Mouse (Mus musculus) cerebellum, postnatal 25 days (tissue): ENCODE data around the gene Fmo9.

Experiments
- DNase-seq, 2 experiments: peaks; one replicate each; pipeline ENCODE4 v3.0.0; 2021; ENCODE audit warnings: mixed read lengths in 2 of 2

The Fmo9 gene

DNA sequence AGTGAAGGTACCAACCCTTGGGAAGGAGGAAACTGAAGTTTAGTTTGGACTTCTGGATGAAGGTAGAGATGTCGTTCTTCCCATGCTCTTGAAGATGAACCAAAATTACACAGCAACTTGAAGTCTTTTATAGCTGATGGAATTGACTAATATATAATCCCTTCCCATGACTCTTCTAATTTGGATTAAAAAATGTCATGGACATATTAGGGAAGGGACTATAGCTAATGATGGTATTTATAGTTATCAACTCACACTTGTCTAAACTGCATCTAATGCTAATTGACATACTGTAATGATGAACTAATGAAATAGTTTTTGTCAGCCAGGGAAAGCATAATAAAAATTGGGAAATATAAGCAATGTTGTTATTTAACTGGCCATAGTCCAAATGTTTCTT, at the start of gene Fmo9:
TSS of gene Fmo9 (minus strand) at position 101 of the 400 bp plus-strand sequence.
- no peak for DNase-seq

DNA sequence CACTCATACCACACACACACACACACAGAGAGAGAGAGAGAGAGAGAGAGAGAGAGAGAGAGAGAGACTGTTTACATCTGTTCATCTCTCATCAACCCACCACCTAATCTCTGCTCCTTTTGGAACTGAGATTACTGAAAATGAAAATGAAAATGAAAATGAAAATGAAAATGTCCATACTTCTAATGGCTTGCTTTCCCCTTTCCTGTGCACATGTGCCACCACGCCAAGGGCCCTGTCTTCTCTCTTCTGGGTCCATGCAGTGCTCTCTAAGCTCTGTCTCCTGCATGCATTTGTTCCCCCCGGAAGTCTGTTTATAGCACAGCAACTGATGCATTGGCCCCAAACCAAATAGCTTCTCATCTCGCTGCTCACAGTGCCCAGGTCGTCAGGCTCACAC, 49.2 kb upstream of the Fmo9 start:
- no peak for DNase-seq

- DNase-seq = no peak
Measured at GRCm38 (mm10) chr1:166730215-166730614, 48.6 kb upstream of the Fmo9 start.

DNA sequence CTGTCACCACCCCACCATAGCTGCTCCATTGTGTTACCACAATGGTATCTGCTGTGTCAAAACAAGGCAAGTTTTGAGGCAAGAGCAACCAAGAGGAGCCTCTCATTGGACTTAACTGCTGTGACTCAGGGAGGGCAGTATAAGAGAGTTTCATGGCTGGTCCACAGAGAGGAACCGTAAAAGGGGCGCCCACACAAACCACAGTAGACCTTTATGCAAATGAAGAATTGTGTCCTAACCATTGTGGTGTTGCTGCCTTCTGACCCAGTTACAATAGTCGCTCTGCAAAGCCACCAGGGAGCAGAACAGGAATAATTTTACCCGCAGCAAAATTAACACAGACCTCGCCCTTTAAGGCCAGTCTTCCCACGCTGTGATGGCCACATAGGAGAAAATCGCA, 29.2 kb upstream of the Fmo9 start:
- no peak for DNase-seq

GRCm38 (mm10) chr1:166702270-166702912, 20.7 kb upstream of the Fmo9 start:
- no peak for DNase-seq

GRCm38 (mm10) chr1:166669264-166669663, 12.4 kb downstream of the Fmo9 start:
- DNase-seq = no peak

DNA sequence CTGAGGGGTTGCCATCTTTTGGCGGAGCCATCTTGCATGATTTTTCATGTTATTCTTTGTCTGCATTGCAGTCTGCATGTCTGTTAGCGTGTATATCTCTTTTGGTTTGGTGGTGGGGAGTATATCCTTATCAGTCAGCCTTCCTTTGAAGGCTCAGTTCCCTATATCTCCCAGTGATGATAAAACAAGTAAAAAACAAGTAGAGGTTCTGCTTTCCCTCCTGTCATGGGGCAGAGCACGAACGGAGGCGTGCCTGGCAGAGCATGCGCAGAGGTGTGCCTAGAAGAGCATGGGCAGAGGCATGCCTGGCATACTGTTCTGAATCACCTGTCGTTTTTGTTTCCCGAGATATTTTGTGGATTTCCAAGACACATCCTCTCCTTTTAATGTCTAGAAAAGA, 20.8 kb downstream of the Fmo9 start:
- no peak for DNase-seq

DNA sequence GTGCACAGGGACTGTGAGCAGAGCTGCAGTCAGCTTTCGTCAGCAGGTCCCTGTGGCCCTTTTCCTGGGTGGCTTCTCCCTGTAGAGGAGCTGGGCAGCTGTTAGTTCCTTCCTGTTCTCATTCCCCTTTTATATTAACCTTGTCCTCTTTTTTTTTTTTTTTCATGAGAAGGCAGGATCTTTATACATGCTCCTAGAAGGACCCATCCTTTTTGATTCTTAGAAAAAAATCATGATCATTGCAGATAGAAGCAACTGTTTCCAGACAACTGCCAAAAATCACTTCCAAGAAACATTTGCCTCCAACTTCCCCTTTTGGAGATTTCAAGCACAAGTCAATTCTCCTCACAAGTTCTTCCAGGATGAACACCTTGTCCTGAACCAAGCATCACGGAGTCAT, 34.1 kb downstream of the Fmo9 start, which contains the start of gene Gm4847:
TSS of gene Gm4847 (minus strand) at position 101 of the 400 bp plus-strand sequence.
- DNase-seq = no peak
